Mouse (Mus musculus): ENCODE measurements around the gene Pald1. TPM values are rescaled to one million over a fixed set of nuclear protein-coding genes. Genes with fewer than 3 reads are reported as not detected.

The Pald1 gene
- polyA plus RNA-seq, 1 experiment = 8.9 TPM

DNA sequence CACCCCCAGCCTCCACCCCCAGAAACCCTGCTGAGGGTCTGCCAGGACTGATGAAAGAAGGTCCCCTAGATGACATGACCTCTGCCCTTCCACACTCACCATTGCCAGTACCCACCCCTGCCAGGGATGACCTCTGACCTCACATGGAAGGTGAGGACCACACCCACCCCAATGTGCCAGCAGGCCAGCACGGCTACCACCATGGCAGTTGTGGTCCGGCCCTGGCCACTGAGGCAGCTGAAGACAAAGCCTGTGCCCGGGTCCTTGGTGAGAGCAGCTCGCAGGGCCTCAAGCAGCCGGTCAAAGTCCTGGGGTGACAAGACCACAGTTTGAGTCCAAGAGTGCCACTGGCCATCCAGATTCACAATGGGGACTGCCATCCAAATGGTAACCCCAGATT lies 42.3 kb downstream of the Pald1 start:
- Histone ChIP-seq H3K27me3 (ENCODE audit: control insufficient read depth, insufficient read depth, insufficient read length) (no peaks in the 10 kb centered on the region), H3K79me2 (ENCODE audit: control insufficient read depth, insufficient read depth) (no peaks in the 10 kb centered on the region), H3K36me3 (ENCODE audit: control insufficient read depth, insufficient read depth) (no peaks in the 10 kb centered on the region), H3K79me3 (ENCODE audit: low read depth) (no peaks in the 10 kb centered on the region), H3ac (ENCODE audit: control insufficient read depth, insufficient read length, low read depth) (no peak overlapping the region), H3K4me3 (ENCODE audit: insufficient read depth, poor library complexity, severe bottlenecking) (no peak overlapping the region)
- TF ChIP-seq USF1 (IDR thresholded peaks at IDR 0.05; ENCODE audit: low read depth) (no peak), MAX (IDR thresholded peaks at IDR 0.05) (no peak), CEBPB (IDR thresholded peaks at IDR 0.05; ENCODE audit: low read depth) (no peak), CTCF (IDR thresholded peaks at IDR 0.05; ENCODE audit: control insufficient read depth, insufficient read depth, insufficient read length) (no peak), MYOD1 (IDR thresholded peaks at IDR 0.05; ENCODE audit: control insufficient read depth, insufficient read length, low read depth) (no peak), FOSL1 (IDR thresholded peaks at IDR 0.05; ENCODE audit: insufficient read depth, low read length, poor library complexity, severe bottlenecking) (no peak), MYOG (IDR thresholded peaks at IDR 0.05; ENCODE audit: control insufficient read depth, extremely low read depth, insufficient read length) (no peak)

DNA sequence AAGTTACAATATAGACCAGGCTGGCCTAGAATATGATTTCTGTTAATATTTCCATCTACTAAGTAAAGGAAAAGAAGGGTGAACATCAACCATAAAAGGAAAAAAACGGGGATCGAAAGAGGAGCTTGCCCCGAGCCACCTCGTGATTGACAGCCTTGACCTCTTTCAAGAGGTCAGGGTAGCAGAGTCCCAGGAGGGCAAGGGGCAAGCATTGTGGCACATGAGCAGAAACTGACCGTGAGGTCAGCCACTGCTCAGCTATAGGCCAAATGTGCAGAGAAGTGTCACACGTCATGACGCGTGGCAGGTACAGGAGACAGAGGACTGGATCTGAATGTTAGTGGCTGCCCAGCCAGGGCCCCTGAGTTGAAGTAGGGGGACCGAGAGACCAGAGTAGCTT lies 43.1 kb downstream of the Pald1 start:
- H3K79me3 ChIP-seq (ENCODE audit: low read depth) = no peaks in the 10 kb centered on the region
- no peaks in the 10 kb centered on the region for H3K36me3 ChIP-seq (ENCODE audit: control insufficient read depth, insufficient read depth)
- no peaks in the 10 kb centered on the region for H3K27me3 ChIP-seq (ENCODE audit: control insufficient read depth, insufficient read depth, insufficient read length)
- no peak overlapping the region for H3ac ChIP-seq (ENCODE audit: control insufficient read depth, insufficient read length, low read depth)
- no peak for TF ChIP-seq CEBPB (IDR thresholded peaks at IDR 0.05; ENCODE audit: low read depth)
- no peak for TF ChIP-seq FOSL1 (IDR thresholded peaks at IDR 0.05; ENCODE audit: insufficient read depth, low read length, poor library complexity, severe bottlenecking)
- TF ChIP-seq USF1 (IDR thresholded peaks at IDR 0.05; ENCODE audit: low read depth) = no peak
- no peak for TF ChIP-seq MYOD1 (IDR thresholded peaks at IDR 0.05; ENCODE audit: control insufficient read depth, insufficient read length, low read depth)
- TF ChIP-seq MAX (IDR thresholded peaks at IDR 0.05) = no peak
- no peak for TF ChIP-seq CTCF (IDR thresholded peaks at IDR 0.05; ENCODE audit: control insufficient read depth, insufficient read depth, insufficient read length)
- TF ChIP-seq MYOG (IDR thresholded peaks at IDR 0.05; ENCODE audit: control insufficient read depth, extremely low read depth, insufficient read length) = no peak
- no peak overlapping the region for H3K4me3 ChIP-seq (ENCODE audit: insufficient read depth, poor library complexity, severe bottlenecking)
- H3K79me2 ChIP-seq (ENCODE audit: control insufficient read depth, insufficient read depth) = no peaks in the 10 kb centered on the region

DNA sequence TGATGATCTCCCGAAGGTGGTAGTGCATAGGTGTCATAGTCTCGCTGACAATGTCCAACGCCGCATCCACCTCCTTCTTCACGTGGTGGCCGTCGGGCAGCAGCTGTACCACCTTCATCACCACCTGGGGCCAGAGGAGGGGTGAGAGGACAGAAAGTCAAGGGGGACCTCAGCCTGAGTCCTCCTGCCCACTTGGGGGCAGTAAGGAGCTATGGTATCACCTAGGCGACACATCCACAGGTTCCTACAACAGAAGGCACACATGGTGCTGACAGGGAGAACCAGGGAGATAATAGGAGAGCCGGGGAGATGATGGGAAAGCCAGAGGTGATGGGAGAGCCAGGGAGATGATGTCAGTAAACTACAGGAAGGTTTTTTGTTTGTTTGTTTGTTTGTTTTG lies 44.1 kb downstream of the Pald1 start:
- H3K79me3 ChIP-seq (ENCODE audit: low read depth) = no peaks in the 10 kb centered on the region
- no peaks in the 10 kb centered on the region for H3K27me3 ChIP-seq (ENCODE audit: control insufficient read depth, insufficient read depth, insufficient read length)
- no peaks in the 10 kb centered on the region for H3K36me3 ChIP-seq (ENCODE audit: control insufficient read depth, insufficient read depth)
- TF ChIP-seq CTCF (IDR thresholded peaks at IDR 0.05; ENCODE audit: control insufficient read depth, insufficient read depth, insufficient read length) (no peak), MYOD1 (IDR thresholded peaks at IDR 0.05; ENCODE audit: control insufficient read depth, insufficient read length, low read depth) (no peak), CEBPB (IDR thresholded peaks at IDR 0.05; ENCODE audit: low read depth) (no peak), MYOG (IDR thresholded peaks at IDR 0.05; ENCODE audit: control insufficient read depth, extremely low read depth, insufficient read length) (no peak), MAX (IDR thresholded peaks at IDR 0.05) (no peak), FOSL1 (IDR thresholded peaks at IDR 0.05; ENCODE audit: insufficient read depth, low read length, poor library complexity, severe bottlenecking) (no peak), USF1 (IDR thresholded peaks at IDR 0.05; ENCODE audit: low read depth) (no peak)
- H3K4me3 ChIP-seq (ENCODE audit: insufficient read depth, poor library complexity, severe bottlenecking) = no peak overlapping the region
- no peak overlapping the region for H3ac ChIP-seq (ENCODE audit: control insufficient read depth, insufficient read length, low read depth)
- no peaks in the 10 kb centered on the region for H3K79me2 ChIP-seq (ENCODE audit: control insufficient read depth, insufficient read depth)

DNA sequence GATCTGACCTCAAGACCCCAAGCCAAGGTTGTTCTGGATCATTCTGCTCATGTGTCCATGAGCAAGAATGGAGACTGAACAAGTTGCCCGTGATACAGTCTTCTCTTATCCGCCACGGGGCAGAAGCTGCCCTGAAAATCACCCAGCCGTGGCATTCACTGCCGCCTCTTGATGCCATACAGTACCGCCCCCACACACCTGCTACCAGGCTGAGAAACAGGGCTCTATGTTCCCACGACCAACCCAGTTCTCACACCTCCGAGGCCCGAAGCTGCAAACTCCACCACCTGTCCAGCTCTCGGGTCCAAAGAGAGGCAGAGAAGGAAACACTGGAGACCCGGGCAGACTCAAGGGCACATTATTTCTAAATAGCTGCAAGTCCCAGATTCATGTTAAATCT lies 45.7 kb downstream of the Pald1 start:
- no peaks in the 10 kb centered on the region for H3K79me2 ChIP-seq (ENCODE audit: control insufficient read depth, insufficient read depth)
- H3K27me3 ChIP-seq (ENCODE audit: control insufficient read depth, insufficient read depth, insufficient read length) = no peaks in the 10 kb centered on the region
- TF ChIP-seq USF1 (IDR thresholded peaks at IDR 0.05; ENCODE audit: low read depth) = no peak
- TF ChIP-seq MYOD1 (IDR thresholded peaks at IDR 0.05; ENCODE audit: control insufficient read depth, insufficient read length, low read depth) = no peak
- TF ChIP-seq CTCF (IDR thresholded peaks at IDR 0.05; ENCODE audit: control insufficient read depth, insufficient read depth, insufficient read length) = no peak
- TF ChIP-seq MYOG (IDR thresholded peaks at IDR 0.05; ENCODE audit: control insufficient read depth, extremely low read depth, insufficient read length) = no peak
- no peak for TF ChIP-seq CEBPB (IDR thresholded peaks at IDR 0.05; ENCODE audit: low read depth)
- no peak for TF ChIP-seq MAX (IDR thresholded peaks at IDR 0.05)
- no peaks in the 10 kb centered on the region for H3K79me3 ChIP-seq (ENCODE audit: low read depth)
- H3ac ChIP-seq (ENCODE audit: control insufficient read depth, insufficient read length, low read depth) = no peak overlapping the region
- H3K36me3 ChIP-seq (ENCODE audit: control insufficient read depth, insufficient read depth) = no peaks in the 10 kb centered on the region
- H3K4me3 ChIP-seq (ENCODE audit: insufficient read depth, poor library complexity, severe bottlenecking) = no peak overlapping the region

DNA sequence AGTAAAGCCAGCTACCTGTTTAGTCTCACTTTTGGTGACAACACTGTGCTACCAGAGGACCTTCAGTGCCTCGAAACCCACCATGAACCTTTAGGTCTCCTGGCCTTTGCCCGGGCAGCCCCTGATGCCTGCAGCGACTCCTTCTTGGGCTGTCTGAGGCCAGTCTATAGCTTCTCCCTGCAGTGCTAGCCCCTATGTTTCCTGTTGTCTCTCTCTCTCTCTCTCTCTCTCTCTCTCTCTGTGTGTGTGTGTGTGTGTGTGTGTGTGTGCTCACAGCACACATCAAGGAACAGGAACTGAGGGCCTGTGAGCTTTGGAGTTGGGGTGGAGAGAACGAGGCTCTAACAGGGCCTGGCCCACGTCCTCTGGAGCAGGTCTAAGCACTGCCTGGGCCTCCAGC lies 46.7 kb downstream of the Pald1 start:
- no peaks in the 10 kb centered on the region for H3K79me3 ChIP-seq (ENCODE audit: low read depth)
- H3ac ChIP-seq (ENCODE audit: control insufficient read depth, insufficient read length, low read depth) = no peak overlapping the region
- no peaks in the 10 kb centered on the region for H3K36me3 ChIP-seq (ENCODE audit: control insufficient read depth, insufficient read depth)
- H3K4me3 ChIP-seq (ENCODE audit: insufficient read depth, poor library complexity, severe bottlenecking) = no peak overlapping the region
- TF ChIP-seq MYOG (IDR thresholded peaks at IDR 0.05; ENCODE audit: control insufficient read depth, extremely low read depth, insufficient read length) = no peak
- TF ChIP-seq MYOD1 (IDR thresholded peaks at IDR 0.05; ENCODE audit: control insufficient read depth, insufficient read length, low read depth) = no peak
- TF ChIP-seq FOSL1 (IDR thresholded peaks at IDR 0.05; ENCODE audit: insufficient read depth, low read length, poor library complexity, severe bottlenecking) = no peak
- TF ChIP-seq CTCF (IDR thresholded peaks at IDR 0.05; ENCODE audit: control insufficient read depth, insufficient read depth, insufficient read length) = no peak
- TF ChIP-seq USF1 (IDR thresholded peaks at IDR 0.05; ENCODE audit: low read depth) = no peak
- no peak for TF ChIP-seq CEBPB (IDR thresholded peaks at IDR 0.05; ENCODE audit: low read depth)
- no peak for TF ChIP-seq MAX (IDR thresholded peaks at IDR 0.05)
- H3K79me2 ChIP-seq (ENCODE audit: control insufficient read depth, insufficient read depth) = no peaks in the 10 kb centered on the region
- no peaks in the 10 kb centered on the region for H3K27me3 ChIP-seq (ENCODE audit: control insufficient read depth, insufficient read depth, insufficient read length)

DNA sequence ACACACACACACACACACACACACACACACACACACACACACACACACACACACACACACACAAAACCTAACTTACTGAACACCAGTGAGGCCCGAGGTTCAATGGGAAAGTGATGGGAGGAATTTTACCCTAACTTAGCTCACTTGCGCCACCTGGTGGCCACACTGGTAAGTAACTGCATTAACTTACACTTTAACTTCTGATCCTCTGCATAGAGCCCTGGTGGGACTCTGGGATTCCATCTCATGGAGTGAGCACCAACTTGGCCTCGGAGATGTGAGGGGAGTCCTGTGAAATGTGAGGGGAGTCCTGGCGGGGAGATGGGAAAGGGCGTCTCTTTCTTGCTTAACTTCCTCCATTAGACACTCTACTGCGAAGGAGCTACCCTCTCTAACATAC lies 47.2 kb downstream of the Pald1 start:
- H3K79me3 ChIP-seq (ENCODE audit: low read depth) = no peaks in the 10 kb centered on the region
- H3ac ChIP-seq (ENCODE audit: control insufficient read depth, insufficient read length, low read depth) = no peak overlapping the region
- no peaks in the 10 kb centered on the region for H3K36me3 ChIP-seq (ENCODE audit: control insufficient read depth, insufficient read depth)
- TF ChIP-seq CTCF (IDR thresholded peaks at IDR 0.05; ENCODE audit: control insufficient read depth, insufficient read depth, insufficient read length) (peak; percentile 68), MYOD1 (IDR thresholded peaks at IDR 0.05; ENCODE audit: control insufficient read depth, insufficient read length, low read depth) (no peak), MAX (IDR thresholded peaks at IDR 0.05) (no peak), USF1 (IDR thresholded peaks at IDR 0.05; ENCODE audit: low read depth) (no peak)
- no peaks in the 10 kb centered on the region for H3K27me3 ChIP-seq (ENCODE audit: control insufficient read depth, insufficient read depth, insufficient read length)
- H3K4me3 ChIP-seq (ENCODE audit: insufficient read depth, poor library complexity, severe bottlenecking) = no peak overlapping the region
- no peaks in the 10 kb centered on the region for H3K79me2 ChIP-seq (ENCODE audit: control insufficient read depth, insufficient read depth)
